Mouse (Mus musculus): ENCODE results near the gene 5730596B20Rik. TPM values are rescaled to one million over a fixed set of nuclear protein-coding genes. Genes with fewer than 3 reads are reported as not detected.

5730596B20Rik gene
- polyA plus RNA-seq, 1 experiment from 2014 or later: 2.6 TPM

GRCm38 (mm10) chr6:52154044-52154443 is 23.3 kb upstream of the 5730596B20Rik start:
- H3K4me2 ChIP-seq (ENCODE audit: low read depth, low read length): no peak overlapping the region
- H3K4me1 ChIP-seq (ENCODE audit: control insufficient read depth, insufficient read depth, low read length): peaks cover 6% of the 10 kb centered on the region
- peaks cover 20% of the 10 kb centered on the region for H3K27me3 ChIP-seq (ENCODE audit: control insufficient read depth, insufficient read depth, low read length)
- no peak overlapping the region for H3K9ac ChIP-seq (ENCODE audit: low read length)
- no peak for ATAC-seq (ENCODE audit: insufficient read depth, low FRiP score)
- no peaks in the 10 kb centered on the region for H3K9me3 ChIP-seq (replicated peaks; ENCODE audit: control insufficient read depth, low read length)
- H3K36me3 ChIP-seq (ENCODE audit: control insufficient read depth, insufficient read depth, low read length): no peaks in the 10 kb centered on the region
- 63% methylated on average over 5 of the region's 5 CpGs for WGBS
- no peak overlapping the region for H3K27ac ChIP-seq (ENCODE audit: low read length)
- H3K4me3 ChIP-seq (replicated peaks; ENCODE audit: low read length): no peak overlapping the region

- WGBS: 74% methylated on average over 3 of the region's 3 CpGs
- Histone ChIP-seq H3K27ac (ENCODE audit: low read length) (no peak overlapping the region), H3K9me3 (replicated peaks; ENCODE audit: control insufficient read depth, low read length) (no peaks in the 10 kb centered on the region), H3K9ac (ENCODE audit: low read length) (no peak overlapping the region), H3K36me3 (ENCODE audit: control insufficient read depth, insufficient read depth, low read length) (no peaks in the 10 kb centered on the region), H3K4me1 (ENCODE audit: control insufficient read depth, insufficient read depth, low read length) (peaks cover 19% of the 10 kb centered on the region), H3K4me2 (ENCODE audit: low read depth, low read length) (no peak overlapping the region), H3K4me3 (replicated peaks; ENCODE audit: low read length) (no peak overlapping the region), H3K27me3 (ENCODE audit: control insufficient read depth, insufficient read depth, low read length) (peaks cover 17% of the 10 kb centered on the region)
- no peak for ATAC-seq (ENCODE audit: insufficient read depth, low FRiP score)
Measured at GRCm38 (mm10) chr6:52155471-52155870, 21.8 kb upstream of the 5730596B20Rik start.

GRCm38 (mm10) chr6:52156551-52157200 is 20.6 kb upstream of the 5730596B20Rik start:
- Histone ChIP-seq H3K4me2 (ENCODE audit: low read depth, low read length) (peak overlapping the region; percentile 65; the same call in 1 of the 2 replicates), H3K4me3 (replicated peaks; ENCODE audit: low read length) (no peak overlapping the region)
- 30% methylated on average over 20 of the region's 20 CpGs for WGBS

GRCm38 (mm10) chr6:52157466-52158275 is 19.6 kb upstream of the 5730596B20Rik start:
- Histone ChIP-seq H3K4me1 (ENCODE audit: control insufficient read depth, insufficient read depth, low read length) (peaks cover 23% of the 10 kb centered on the region), H3K27me3 (ENCODE audit: control insufficient read depth, insufficient read depth, low read length) (peaks cover 8% of the 10 kb centered on the region), H3K4me2 (ENCODE audit: low read depth, low read length) (peak overlapping the region; percentile 65), H3K36me3 (ENCODE audit: control insufficient read depth, insufficient read depth, low read length) (no peaks in the 10 kb centered on the region), H3K9me3 (replicated peaks; ENCODE audit: control insufficient read depth, low read length) (no peaks in the 10 kb centered on the region), H3K9ac (ENCODE audit: low read length) (peak overlapping the region; percentile 38; the same call in 1 of the 2 replicates), H3K4me3 (replicated peaks; ENCODE audit: low read length) (peak overlapping the region; percentile 82), H3K27ac (ENCODE audit: low read length) (no peak overlapping the region)
- no peak for ATAC-seq (ENCODE audit: insufficient read depth, low FRiP score)
- WGBS: 4% methylated on average over 32 of the region's 32 CpGs

More at GRCm38 (mm10) chr6:52156551-52157200, 20.6 kb upstream of the 5730596B20Rik start:
- Histone ChIP-seq H3K9ac (ENCODE audit: low read length) (no peak overlapping the region), H3K4me1 (ENCODE audit: control insufficient read depth, insufficient read depth, low read length) (peaks cover 23% of the 10 kb centered on the region), H3K36me3 (ENCODE audit: control insufficient read depth, insufficient read depth, low read length) (no peaks in the 10 kb centered on the region), H3K27me3 (ENCODE audit: control insufficient read depth, insufficient read depth, low read length) (peaks cover 14% of the 10 kb centered on the region), H3K9me3 (replicated peaks; ENCODE audit: control insufficient read depth, low read length) (no peaks in the 10 kb centered on the region), H3K27ac (ENCODE audit: low read length) (no peak overlapping the region)
- ATAC-seq (ENCODE audit: insufficient read depth, low FRiP score): no peak

- Histone ChIP-seq H3K4me1 (ENCODE audit: control insufficient read depth, insufficient read depth, low read length) (peaks cover 23% of the 10 kb centered on the region), H3K27me3 (ENCODE audit: control insufficient read depth, insufficient read depth, low read length) (peaks cover 6% of the 10 kb centered on the region), H3K36me3 (ENCODE audit: control insufficient read depth, insufficient read depth, low read length) (no peaks in the 10 kb centered on the region), H3K9me3 (replicated peaks; ENCODE audit: control insufficient read depth, low read length) (no peaks in the 10 kb centered on the region), H3K27ac (ENCODE audit: low read length) (peak within 1 kb of the TSS; percentile 97), H3K4me2 (ENCODE audit: low read depth, low read length) (peak within 1 kb of the TSS; percentile 65), H3K9ac (ENCODE audit: low read length) (peak within 1 kb of the TSS; percentile 90), H3K4me3 (replicated peaks; ENCODE audit: low read length) (peak within 1 kb of the TSS; percentile 82)
- ATAC-seq (ENCODE audit: insufficient read depth, low FRiP score): peak; percentile 85
- WGBS: 1% methylated on average over 50 of the region's 55 CpGs
Measured at GRCm38 (mm10) chr6:52158276-52159051, 18.8 kb upstream of the 5730596B20Rik start, which contains the start of gene Hoxa1. Hoxa1 (minus strand) TSS chr6:52158317.

- WGBS: 10% methylated on average over 12 of the region's 12 CpGs
- Histone ChIP-seq H3K9me3 (replicated peaks; ENCODE audit: control insufficient read depth, low read length) (no peaks in the 10 kb centered on the region), H3K4me3 (replicated peaks; ENCODE audit: low read length) (peak overlapping the region; percentile 82), H3K4me2 (ENCODE audit: low read depth, low read length) (peak overlapping the region; percentile 65), H3K9ac (ENCODE audit: low read length) (peak overlapping the region; percentile 90), H3K27ac (ENCODE audit: low read length) (peak overlapping the region; percentile 97), H3K4me1 (ENCODE audit: control insufficient read depth, insufficient read depth, low read length) (peaks cover 23% of the 10 kb centered on the region), H3K36me3 (ENCODE audit: control insufficient read depth, insufficient read depth, low read length) (no peaks in the 10 kb centered on the region), H3K27me3 (ENCODE audit: control insufficient read depth, insufficient read depth, low read length) (peaks cover 6% of the 10 kb centered on the region; the same call in 1 of the 2 replicates)
- peak; percentile 18; the same call in 1 of the 2 replicates for ATAC-seq (ENCODE audit: insufficient read depth, low FRiP score)
Measured at GRCm38 (mm10) chr6:52159164-52159761, 18.0 kb upstream of the 5730596B20Rik start.

- Histone ChIP-seq H3K4me1 (ENCODE audit: control insufficient read depth, insufficient read depth, low read length) (peaks cover 23% of the 10 kb centered on the region), H3K27ac (ENCODE audit: low read length) (peak overlapping the region; percentile 97), H3K9ac (ENCODE audit: low read length) (peak overlapping the region; percentile 90)
Measured at GRCm38 (mm10) chr6:52159979-52160378, 17.3 kb upstream of the 5730596B20Rik start.

GRCm38 (mm10) chr6:52160511-52161335 is 16.6 kb upstream of the 5730596B20Rik start:
- 7% methylated on average over 30 of the region's 30 CpGs for WGBS
- no peaks in the 10 kb centered on the region for H3K36me3 ChIP-seq (ENCODE audit: control insufficient read depth, insufficient read depth, low read length)
- H3K4me2 ChIP-seq (ENCODE audit: low read depth, low read length): peak overlapping the region; percentile 65
- H3K27ac ChIP-seq (ENCODE audit: low read length): peak overlapping the region; percentile 97
- peaks cover 23% of the 10 kb centered on the region for H3K4me1 ChIP-seq (ENCODE audit: control insufficient read depth, insufficient read depth, low read length)
- peak; percentile 14; the same call in 1 of the 2 replicates for ATAC-seq (ENCODE audit: insufficient read depth, low FRiP score)
- peak overlapping the region; percentile 90 for H3K9ac ChIP-seq (ENCODE audit: low read length)
- no peaks in the 10 kb centered on the region for H3K9me3 ChIP-seq (replicated peaks; ENCODE audit: control insufficient read depth, low read length)
- H3K4me3 ChIP-seq (replicated peaks; ENCODE audit: low read length): peak overlapping the region; percentile 82
- H3K27me3 ChIP-seq (ENCODE audit: control insufficient read depth, insufficient read depth, low read length): peaks cover under 1% of the 10 kb centered on the region; the same call in 1 of the 2 replicates

More at GRCm38 (mm10) chr6:52159979-52160378, 17.3 kb upstream of the 5730596B20Rik start:
- Histone ChIP-seq H3K4me2 (ENCODE audit: low read depth, low read length) (peak overlapping the region; percentile 65), H3K9me3 (replicated peaks; ENCODE audit: control insufficient read depth, low read length) (no peaks in the 10 kb centered on the region), H3K4me3 (replicated peaks; ENCODE audit: low read length) (peak overlapping the region; percentile 82), H3K27me3 (ENCODE audit: control insufficient read depth, insufficient read depth, low read length) (peaks cover 6% of the 10 kb centered on the region; the same call in 1 of the 2 replicates), H3K36me3 (ENCODE audit: control insufficient read depth, insufficient read depth, low read length) (no peaks in the 10 kb centered on the region)
- WGBS: 9% methylated on average over 9 of the region's 9 CpGs
- ATAC-seq (ENCODE audit: insufficient read depth, low FRiP score): no peak
